In genomic region chr4:142014659-142015608, GRCm38 (mm10) we compare ENCODE assay signal across 8 mouse cellular contexts. TPM values are rescaled to one million over a fixed set of nuclear protein-coding genes. Genes with fewer than 3 reads are reported as not detected.
DNase-seq lines count a peak whose midpoint lies in the region; ATAC-seq lines count a peak whose summit lies in the region.

TSS of gene Fhad1 (minus strand) at chr4:142015082.

- no peaks in the 10 kb centered on the region for H3K36me3 ChIP-seq in embryonic facial prominence, embryonic 12.5 days
- H3K36me3 ChIP-seq in midbrain, embryonic 15.5 days (replicated peaks), result no peaks in the 10 kb centered on the region

- peak; percentile 79 for ATAC-seq in embryonic facial prominence, embryonic 12.5 days (ENCODE audit: insufficient number of reproducible peaks, insufficient read depth, low FRiP score, low TSS enrichment)
- peak; percentile 87 for ATAC-seq in midbrain, embryonic 15.5 days (replicated peaks)
- ATAC-seq in erythroid progenitor cell, adult 5-6 weeks (replicated peaks; ENCODE audit: low FRiP score, poor library complexity, severe bottlenecking), result no peak

- peak within 1 kb of the TSS; percentile 41 for H3K9ac ChIP-seq in embryonic facial prominence, embryonic 12.5 days
- H3K9ac ChIP-seq in midbrain, embryonic 15.5 days, result peak within 1 kb of the TSS; percentile 47

- H3K27ac ChIP-seq in embryonic facial prominence, embryonic 12.5 days, result no peak within 1 kb of the TSS
- H3K27ac ChIP-seq in midbrain, embryonic 15.5 days, result peak within 1 kb of the TSS; percentile 63

- no peaks in the 10 kb centered on the region for H3K9me3 ChIP-seq in embryonic facial prominence, embryonic 12.5 days
- no peaks in the 10 kb centered on the region for H3K9me3 ChIP-seq in midbrain, embryonic 15.5 days

- peak within 1 kb of the TSS; percentile 74 for H3K4me2 ChIP-seq in embryonic facial prominence, embryonic 12.5 days (replicated peaks)
- H3K4me2 ChIP-seq in midbrain, embryonic 15.5 days, result peak within 1 kb of the TSS; percentile 84

- 1% methylated on average over 44 of the region's 46 CpGs for WGBS in embryonic facial prominence, embryonic 12.5 days
- under 1% methylated on average over 44 of the region's 46 CpGs for WGBS in midbrain, embryonic 15.5 days

- peaks cover 22% of the 10 kb centered on the region for H3K4me1 ChIP-seq in embryonic facial prominence, embryonic 12.5 days
- peaks cover 23% of the 10 kb centered on the region for H3K4me1 ChIP-seq in midbrain, embryonic 15.5 days

- H3K4me3 ChIP-seq in embryonic facial prominence, embryonic 12.5 days, result peak within 1 kb of the TSS; percentile 42
- peak within 1 kb of the TSS; percentile 50 for H3K4me3 ChIP-seq in midbrain, embryonic 15.5 days

- H3K27me3 ChIP-seq in embryonic facial prominence, embryonic 12.5 days, result peaks cover 14% of the 10 kb centered on the region
- H3K27me3 ChIP-seq in midbrain, embryonic 15.5 days (replicated peaks), result no peaks in the 10 kb centered on the region; the same call in 1 of the 2 replicates

- peak; percentile 35 to 42 for DNase-seq in adrenal gland, postnatal 4 days (ENCODE audit: low spot score in 2 of 2)
- peak; percentile 25 for DNase-seq in heart, adult 8-10 months (ENCODE audit: low spot score)
- peak; percentile 91 for DNase-seq in kidney, adult 18-20 months
- peak; percentile 86 for DNase-seq in liver
- peak; percentile 24 to 40 for DNase-seq in spleen, adult 18-20 months

RNA-seq across cellular contexts. Expression of gene Fhad1, which starts in this region (rescaled TPM):
- 1 to 10 TPM; 1.4 to 2.0 TPM for total RNA-seq in adrenal gland, postnatal 4 days (2021)
- 1.9 and 2.2 TPM in 2 replicates for polyA plus RNA-seq in embryonic facial prominence, embryonic 12.5 days (2016; fragmentation: Nextera tagmentation; extraction: Ambion mirVana)
- total RNA-seq in heart, adult 8-10 months (2022), result under 1 TPM; 0.26 to 0.41 (median 0.35) TPM
- polyA plus RNA-seq in midbrain, embryonic 15.5 days (2015; fragmentation: Nextera tagmentation; extraction: Ambion mirVana), result 3.7 and 4.2 TPM in 2 replicates
- total RNA-seq in erythroid progenitor cell, adult 5-6 weeks (2015; ENCODE audit: low replicate concordance), result not detected in 2 replicates
- total RNA-seq in erythroid progenitor cell, adult 5-6 weeks (2017; ENCODE audit: low replicate concordance), result not detected in 2 replicates

Comparison
In these comparisons a context has a peak if more than half of its experiments do, and no peak if none do; other contexts are left out.
1. Peak in DNase-seq in heart, adult 8-10 months; RNA of the gene not detected or under 1 TPM.
2. DNase-seq: peak in every context shown above with its lines; median percentile 91 in kidney, adult 18-20 months; 86 in liver; 38 in adrenal gland, postnatal 4 days; 32 in spleen, adult 18-20 months; 25 in heart, adult 8-10 months.